In genomic region chr8:69804537-69804936, GRCm38 (mm10) we compare ENCODE assay signal across 19 mouse cellular contexts. TPM values are rescaled to one million over a fixed set of nuclear protein-coding genes. Genes with fewer than 3 reads are reported as not detected.
DNase-seq lines count a peak whose midpoint lies in the region.
"Had no signal": no experiment of that assay in that cellular context is flagged by ENCODE, and none has a peak within 500 bp of the region (broad histone marks: within the 10 kb centered on the region; RNA-seq: fewer than 3 reads in every experiment).

No protein-coding gene starts in this region.

- H3K36me3 ChIP-seq in heart, embryonic 10.5 days = peaks cover 86% of the 10 kb centered on the region

- H3K27ac ChIP-seq in heart, embryonic 10.5 days = no peak overlapping the region
- H3K27ac ChIP-seq: embryonic facial prominence, embryonic 15.5 days; forebrain, embryonic 10.5 days; heart, embryonic 13.5 days; hindbrain, embryonic 15.5 days had no signal

- peaks cover 15% of the 10 kb centered on the region for H3K4me1 ChIP-seq in heart, embryonic 10.5 days

- no peaks in the 10 kb centered on the region for H3K27me3 ChIP-seq in heart, embryonic 10.5 days (ENCODE audit: insufficient read depth, poor library complexity, severe bottlenecking)
- H3K27me3 ChIP-seq: CH12.LX; embryonic facial prominence, embryonic 15.5 days; heart, embryonic 13.5 days; hindbrain, embryonic 15.5 days had no signal

- H3K4me3 ChIP-seq in heart, embryonic 10.5 days = no peak overlapping the region
- H3K4me3 ChIP-seq: embryonic facial prominence, embryonic 15.5 days; erythroblast, embryonic 14.5 days; forebrain, embryonic 10.5 days; heart, embryonic 13.5 days; hindbrain, embryonic 15.5 days had no signal

- 91% methylated on average over 6 of the region's 6 CpGs for WGBS in heart, embryonic 10.5 days

- H3K9me3 ChIP-seq in heart, embryonic 10.5 days = no peaks in the 10 kb centered on the region
- H3K9me3 ChIP-seq: embryonic facial prominence, embryonic 15.5 days; forebrain, embryonic 10.5 days; heart, embryonic 13.5 days; hindbrain, embryonic 15.5 days had no signal

- peak; percentile 56 for DNase-seq in heart, adult 11 months
- no peak for DNase-seq in heart, embryonic 10.5 days (ENCODE audit: low spot score)
- peak; percentile 0 for DNase-seq in ovary, adult 18-20 months (ENCODE audit: low spot score)
- DNase-seq in ovary, postnatal 14 days (ENCODE audit: low spot score) = no peak
- DNase-seq in spleen, postnatal 4 days (ENCODE audit: low spot score in 2 of 2) = peak; percentile 3 to 51
- no peak for DNase-seq in spleen, adult 12 weeks (ENCODE audit: low spot score)
- peak; percentile 1 for DNase-seq in urinary bladder, postnatal 25 days (ENCODE audit: low spot score)
- no peak for DNase-seq in urinary bladder, adult 18-20 months (ENCODE audit: low spot score in 2 of 2)
- DNase-seq: adrenal gland, adult 2 months; adrenal gland, postnatal 25 days; cerebellum, adult 18-20 months; cerebellum, postnatal 14 days; embryo, embryonic 11 days had no signal

RNA-seq across cellular contexts. Expression of gene Gmip, which starts 3.9 kb away (rescaled TPM):
- polyA plus RNA-seq in heart, embryonic 10.5 days (2016; fragmentation: Nextera tagmentation; extraction: Ambion mirVana) = 10.3 and 10.7 TPM in 2 replicates

RNA-seq across cellular contexts. Expression of gene Zfp866, which starts 13.6 kb away (rescaled TPM):
- polyA plus RNA-seq in heart, embryonic 10.5 days (2016; fragmentation: Nextera tagmentation; extraction: Ambion mirVana) = 20.4 and 26.4 TPM in 2 replicates

RNA-seq across cellular contexts. Expression of gene Atp13a1, which starts 13.6 kb away (rescaled TPM):
- 43.2 and 48.3 TPM in 2 replicates for polyA plus RNA-seq in heart, embryonic 10.5 days (2016; fragmentation: Nextera tagmentation; extraction: Ambion mirVana)

RNA-seq across cellular contexts. Expression of gene Lpar2, which starts 17.7 kb away (rescaled TPM):
- 0.32 and 0.73 TPM in 2 replicates for polyA plus RNA-seq in heart, embryonic 10.5 days (2016; fragmentation: Nextera tagmentation; extraction: Ambion mirVana)

RNA-seq across cellular contexts. Expression of gene Pbx4, which starts 27.8 kb away (rescaled TPM):
- polyA plus RNA-seq in heart, embryonic 10.5 days (2016; fragmentation: Nextera tagmentation; extraction: Ambion mirVana) = 5.6 and 6.3 TPM in 2 replicates

Comparison
In these comparisons a context has a peak if more than half of its experiments do, and no peak if none do; other contexts are left out.
1. DNase-seq: peak in heart, adult 11 months (single experiment), ovary, adult 18-20 months (single experiment), spleen, postnatal 4 days (2 of 2) and urinary bladder, postnatal 25 days (single experiment); none in heart, embryonic 10.5 days (single experiment), ovary, postnatal 14 days (single experiment), spleen, adult 12 weeks (single experiment) and urinary bladder, adult 18-20 months (0 of 2).